Mouse (Mus musculus): ENCODE results near the gene Man1a. TPM values are rescaled to one million over a fixed set of nuclear protein-coding genes. Genes with fewer than 3 reads are reported as not detected.

The Man1a gene
- polyA plus RNA-seq, 1 experiment from 2014 or later: 11.2 TPM

GRCm38 (mm10) chr10:54074609-54075421 lies 1.6 kb downstream of the Man1a start:
- H3K27ac ChIP-seq: peak overlapping the region; percentile 92

GRCm38 (mm10) chr10:54074247-54074608 lies 2.2 kb downstream of the Man1a start:
- H3K9me3 ChIP-seq: no peaks in the 10 kb centered on the region
- peaks cover 25% of the 10 kb centered on the region for H3K4me1 ChIP-seq
- no peak for DNase-seq (ENCODE audit: low spot score)
- peak overlapping the region; percentile 92 for H3K27ac ChIP-seq
- H3K36me3 ChIP-seq: no peaks in the 10 kb centered on the region
- no peaks in the 10 kb centered on the region for H3K27me3 ChIP-seq (ENCODE audit: insufficient read depth, poor library complexity, severe bottlenecking)
- peak overlapping the region; percentile 94 for H3K4me3 ChIP-seq
- under 1% methylated on average over 14 of the region's 14 CpGs for WGBS

More at GRCm38 (mm10) chr10:54074609-54075421, 1.6 kb downstream of the Man1a start:
- no peaks in the 10 kb centered on the region for H3K9me3 ChIP-seq
- peak; percentile 79 for DNase-seq (ENCODE audit: low spot score)
- H3K27me3 ChIP-seq (ENCODE audit: insufficient read depth, poor library complexity, severe bottlenecking): no peaks in the 10 kb centered on the region
- under 1% methylated on average over 70 of the region's 73 CpGs for WGBS
- peak overlapping the region; percentile 94 for H3K4me3 ChIP-seq
- peaks cover 25% of the 10 kb centered on the region for H3K4me1 ChIP-seq
- no peaks in the 10 kb centered on the region for H3K36me3 ChIP-seq

GRCm38 (mm10) chr10:54073641-54074203 lies 2.7 kb downstream of the Man1a start:
- DNase-seq (ENCODE audit: low spot score): peak; percentile 76

GRCm38 (mm10) chr10:54072336-54072735 lies 4.1 kb downstream of the Man1a start:
- no peak overlapping the region for H3K27ac ChIP-seq
- DNase-seq (ENCODE audit: low spot score): no peak
- H3K4me3 ChIP-seq: peak overlapping the region; percentile 94
- no peaks in the 10 kb centered on the region for H3K36me3 ChIP-seq
- no peaks in the 10 kb centered on the region for H3K9me3 ChIP-seq
- 86% methylated on average over 2 of the region's 2 CpGs for WGBS
- H3K27me3 ChIP-seq (ENCODE audit: insufficient read depth, poor library complexity, severe bottlenecking): no peaks in the 10 kb centered on the region
- H3K4me1 ChIP-seq: peaks cover 25% of the 10 kb centered on the region

More at GRCm38 (mm10) chr10:54073641-54074203, 2.7 kb downstream of the Man1a start:
- H3K27ac ChIP-seq: peak overlapping the region; percentile 92; the same call in 1 of the 2 replicates
- no peaks in the 10 kb centered on the region for H3K36me3 ChIP-seq
- H3K4me1 ChIP-seq: peaks cover 25% of the 10 kb centered on the region
- 49% methylated on average over 6 of the region's 6 CpGs for WGBS
- H3K9me3 ChIP-seq: no peaks in the 10 kb centered on the region
- no peaks in the 10 kb centered on the region for H3K27me3 ChIP-seq (ENCODE audit: insufficient read depth, poor library complexity, severe bottlenecking)
- peak overlapping the region; percentile 94 for H3K4me3 ChIP-seq

GRCm38 (mm10) chr10:54070496-54070895 lies 5.9 kb downstream of the Man1a start:
- Histone ChIP-seq H3K4me1 (peaks cover 20% of the 10 kb centered on the region), H3K27ac (no peak overlapping the region), H3K36me3 (no peaks in the 10 kb centered on the region), H3K27me3 (ENCODE audit: insufficient read depth, poor library complexity, severe bottlenecking) (no peaks in the 10 kb centered on the region), H3K9me3 (no peaks in the 10 kb centered on the region), H3K4me3 (no peak overlapping the region)
- 79% methylated on average over 5 of the region's 5 CpGs for WGBS
- DNase-seq (ENCODE audit: low spot score): no peak

GRCm38 (mm10) chr10:54069412-54069811 lies 7.0 kb downstream of the Man1a start:
- no peak overlapping the region for H3K4me3 ChIP-seq
- no peak for DNase-seq (ENCODE audit: low spot score)
- WGBS: 93% methylated on average over 5 of the region's 5 CpGs
- H3K9me3 ChIP-seq: no peaks in the 10 kb centered on the region
- peaks cover 20% of the 10 kb centered on the region for H3K4me1 ChIP-seq
- H3K27ac ChIP-seq: no peak overlapping the region
- H3K27me3 ChIP-seq (ENCODE audit: insufficient read depth, poor library complexity, severe bottlenecking): no peaks in the 10 kb centered on the region
- H3K36me3 ChIP-seq: no peaks in the 10 kb centered on the region

- Histone ChIP-seq H3K27ac (no peak overlapping the region), H3K9me3 (no peaks in the 10 kb centered on the region), H3K4me3 (no peak overlapping the region), H3K27me3 (ENCODE audit: insufficient read depth, poor library complexity, severe bottlenecking) (no peaks in the 10 kb centered on the region), H3K4me1 (peaks cover 4% of the 10 kb centered on the region; the same call in 1 of the 2 replicates), H3K36me3 (peaks cover 1% of the 10 kb centered on the region; the same call in 1 of the 2 replicates)
- no peak for DNase-seq (ENCODE audit: low spot score)
Observed at GRCm38 (mm10) chr10:54066683-54067082, 9.7 kb downstream of the Man1a start.

- peaks cover 19% of the 10 kb centered on the region; the same call in 1 of the 2 replicates for H3K4me1 ChIP-seq
- WGBS: 77% methylated on average over 8 of the region's 8 CpGs
Observed at GRCm38 (mm10) chr10:54063551-54064260, 12.7 kb downstream of the Man1a start.

GRCm38 (mm10) chr10:54062835-54063234 lies 13.6 kb downstream of the Man1a start:
- Histone ChIP-seq H3K4me3 (no peak overlapping the region), H3K9me3 (no peaks in the 10 kb centered on the region), H3K27ac (no peak overlapping the region), H3K27me3 (ENCODE audit: insufficient read depth, poor library complexity, severe bottlenecking) (no peaks in the 10 kb centered on the region), H3K36me3 (peaks cover 7% of the 10 kb centered on the region; the same call in 1 of the 2 replicates), H3K4me1 (peaks cover 22% of the 10 kb centered on the region; the same call in 1 of the 2 replicates)
- DNase-seq (ENCODE audit: low spot score): peak; percentile 66
- WGBS: 54% methylated on average over 11 of the region's 11 CpGs

More at GRCm38 (mm10) chr10:54063551-54064260, 12.7 kb downstream of the Man1a start:
- H3K9me3 ChIP-seq: no peaks in the 10 kb centered on the region
- no peak for DNase-seq (ENCODE audit: low spot score)
- H3K36me3 ChIP-seq: peaks cover 7% of the 10 kb centered on the region; the same call in 1 of the 2 replicates
- no peak overlapping the region for H3K4me3 ChIP-seq
- no peak overlapping the region for H3K27ac ChIP-seq
- no peaks in the 10 kb centered on the region for H3K27me3 ChIP-seq (ENCODE audit: insufficient read depth, poor library complexity, severe bottlenecking)

GRCm38 (mm10) chr10:54061159-54061558 lies 15.2 kb downstream of the Man1a start:
- DNase-seq (ENCODE audit: low spot score): peak; percentile 50

GRCm38 (mm10) chr10:54060587-54060986 lies 15.8 kb downstream of the Man1a start:
- Histone ChIP-seq H3K27ac (no peak overlapping the region), H3K4me1 (peaks cover 22% of the 10 kb centered on the region; the same call in 1 of the 2 replicates), H3K36me3 (peaks cover 7% of the 10 kb centered on the region; the same call in 1 of the 2 replicates), H3K27me3 (ENCODE audit: insufficient read depth, poor library complexity, severe bottlenecking) (no peaks in the 10 kb centered on the region), H3K9me3 (no peaks in the 10 kb centered on the region), H3K4me3 (no peak overlapping the region)
- DNase-seq (ENCODE audit: low spot score): no peak
- 61% methylated on average over 7 of the region's 7 CpGs for WGBS

More at GRCm38 (mm10) chr10:54061159-54061558, 15.2 kb downstream of the Man1a start:
- Histone ChIP-seq H3K27ac (no peak overlapping the region), H3K9me3 (no peaks in the 10 kb centered on the region), H3K27me3 (ENCODE audit: insufficient read depth, poor library complexity, severe bottlenecking) (no peaks in the 10 kb centered on the region), H3K4me3 (no peak overlapping the region), H3K36me3 (peaks cover 7% of the 10 kb centered on the region; the same call in 1 of the 2 replicates), H3K4me1 (peaks cover 22% of the 10 kb centered on the region; the same call in 1 of the 2 replicates)
- 95% methylated on average over 4 of the region's 4 CpGs for WGBS

- H3K36me3 ChIP-seq: peaks cover 7% of the 10 kb centered on the region; the same call in 1 of the 2 replicates
- peaks cover 22% of the 10 kb centered on the region; the same call in 1 of the 2 replicates for H3K4me1 ChIP-seq
- H3K9me3 ChIP-seq: no peaks in the 10 kb centered on the region
- 50% methylated on average over 6 of the region's 6 CpGs for WGBS
- peak; percentile 72 for DNase-seq (ENCODE audit: low spot score)
- no peak overlapping the region for H3K4me3 ChIP-seq
- peak overlapping the region; percentile 56; the same call in 1 of the 2 replicates for H3K27ac ChIP-seq
- no peaks in the 10 kb centered on the region for H3K27me3 ChIP-seq (ENCODE audit: insufficient read depth, poor library complexity, severe bottlenecking)
Observed at GRCm38 (mm10) chr10:54059679-54060249, 16.6 kb downstream of the Man1a start.
